In the genomic region with DNA sequence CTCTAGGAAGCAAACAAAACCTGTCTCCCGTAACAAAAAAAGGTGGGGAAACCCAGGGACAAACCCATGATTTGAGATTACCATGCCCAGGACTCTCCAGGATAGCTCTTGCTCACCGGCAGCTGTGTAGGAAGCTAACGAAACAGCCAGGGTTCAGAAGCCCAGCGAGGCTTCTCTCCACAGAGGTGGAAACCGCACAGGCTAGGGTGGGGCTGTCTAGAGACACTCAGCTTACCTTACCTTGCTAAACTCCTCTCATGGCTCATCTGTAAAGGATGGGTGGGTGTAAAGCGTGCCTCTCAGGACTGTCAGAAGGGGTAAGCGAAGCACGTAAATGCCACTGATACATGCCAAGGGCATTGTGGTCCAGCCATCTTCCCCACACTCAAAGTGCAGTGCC, we compare ENCODE assay signal across 14 mouse cellular contexts.
A peak's percentile ranks its signal among the peaks of the same experiment; 100 is the strongest.
DNase-seq lines count a peak whose midpoint lies in the region; ATAC-seq and TF ChIP-seq lines count a peak whose summit lies in the region.
"Had no signal": no experiment of that assay in that cellular context is flagged by ENCODE, and none has a peak within 500 bp of the region (broad histone marks: within the 10 kb centered on the region; RNA-seq: fewer than 3 reads in every experiment).

No protein-coding gene starts in this region.

- H3K27ac ChIP-seq in heart, postnatal 0 days (ENCODE audit: low read depth) = no peak overlapping the region
- no peak overlapping the region for H3K27ac ChIP-seq in thymus, adult 2 months (ENCODE audit: control insufficient read depth, insufficient read depth, low read length)
- H3K27ac ChIP-seq: hindbrain, embryonic 15.5 days; macrophage had no signal

- H3K9me3 ChIP-seq in heart, postnatal 0 days (replicated peaks; ENCODE audit: control insufficient read depth, low read length) = no peaks in the 10 kb centered on the region
- H3K9me3 ChIP-seq: G1E; hindbrain, embryonic 15.5 days; limb, embryonic 12.5 days had no signal

- DNase-seq in heart, postnatal 0 days (ENCODE audit: low spot score) = no peak
- DNase-seq in heart, adult 9 months (ENCODE audit: low spot score in 2 of 2) = no peak
- peak; percentile 30 for DNase-seq in thymus, adult 2 months
- DNase-seq in thymus, postnatal 10 days (ENCODE audit: low spot score in 2 of 2) = no peak
- no peak for DNase-seq in neural tube, embryonic 10.5 days (ENCODE audit: extremely low spot score, low spot score)
- DNase-seq: cerebellum, adult 9-10 months; right cerebral cortex, postnatal 14 days had no signal

- no peak for TF ChIP-seq EP300 in heart, postnatal 0 days (IDR thresholded peaks at IDR 0.05; ENCODE audit: low read depth)

- no peaks in the 10 kb centered on the region for H3K79me2 ChIP-seq in myocyte (ENCODE audit: control insufficient read depth, insufficient read depth)

- no peaks in the 10 kb centered on the region for H3K27me3 ChIP-seq in heart, postnatal 0 days (ENCODE audit: control insufficient read depth, insufficient read depth, low read length)
- no peaks in the 10 kb centered on the region for H3K27me3 ChIP-seq in thymus, adult 2 months (ENCODE audit: control insufficient read depth, insufficient read depth, low read length)
- H3K27me3 ChIP-seq in myocyte (ENCODE audit: control insufficient read depth, insufficient read depth, insufficient read length) = no peaks in the 10 kb centered on the region

- H3K4me1 ChIP-seq in heart, postnatal 0 days (ENCODE audit: control insufficient read depth, insufficient read depth) = peaks cover 16% of the 10 kb centered on the region
- H3K4me1 ChIP-seq in thymus, adult 2 months (replicated peaks; ENCODE audit: control insufficient read depth, insufficient read depth, low read length) = peaks cover 20% of the 10 kb centered on the region

- ATAC-seq in heart, postnatal 0 days (ENCODE audit: insufficient read depth, low read depth) = 0 out of 2 replicates have a peak, but pooled peaks have one; percentile 24
- no peak for ATAC-seq in erythroid progenitor cell, adult 5-6 weeks (replicated peaks; ENCODE audit: low FRiP score, poor library complexity, severe bottlenecking)
- ATAC-seq: forebrain, embryonic 16.5 days had no signal

- 83% methylated on average over 8 of the region's 8 CpGs for WGBS in heart, postnatal 0 days
- 31% methylated on average over 8 of the region's 8 CpGs for WGBS in thymus, adult 2 months

- H3K9ac ChIP-seq in heart, postnatal 0 days (replicated peaks; ENCODE audit: low read depth, low read length) = no peak overlapping the region
- H3K9ac ChIP-seq: hindbrain, embryonic 15.5 days had no signal

- H3ac ChIP-seq in myocyte (ENCODE audit: control insufficient read depth, insufficient read length) = no peak overlapping the region

- H3K4me3 ChIP-seq in heart, postnatal 0 days (ENCODE audit: low read depth, low read length) = no peak overlapping the region
- H3K4me3 ChIP-seq in thymus, adult 2 months (ENCODE audit: control insufficient read depth, insufficient read depth, low read length) = no peak overlapping the region
- no peak overlapping the region for H3K4me3 ChIP-seq in myocyte
- H3K4me3 ChIP-seq: hindbrain, embryonic 15.5 days; limb, embryonic 12.5 days had no signal

- TF ChIP-seq CTCF in heart, postnatal 0 days (IDR thresholded peaks at IDR 0.05; ENCODE audit: low read depth) = no peak
- TF ChIP-seq CTCF in thymus, adult 2 months (IDR thresholded peaks at IDR 0.05; ENCODE audit: borderline replicate concordance, control insufficient read depth, extremely low read depth, insufficient read depth, low read length, poor library complexity) = no peak

- TF ChIP-seq POLR2A in thymus, adult 2 months (IDR thresholded peaks at IDR 0.05; ENCODE audit: control insufficient read depth, extremely low read depth, insufficient read depth, low read length, poor library complexity) = no peak
- no peak for TF ChIP-seq POLR2A in myocyte (IDR thresholded peaks at IDR 0.05; ENCODE audit: insufficient read length, low read depth)

- no peak overlapping the region for H3K4me2 ChIP-seq in heart, postnatal 0 days (ENCODE audit: low read depth, low read length)
- peak overlapping the region; percentile 77 for H3K4me2 ChIP-seq in myocyte (ENCODE audit: low read depth)
- H3K4me2 ChIP-seq: hindbrain, embryonic 15.5 days; limb, embryonic 12.5 days had no signal

- no peaks in the 10 kb centered on the region for H3K36me3 ChIP-seq in heart, postnatal 0 days (replicated peaks; ENCODE audit: control insufficient read depth, insufficient read depth, low read length)
- H3K36me3 ChIP-seq in thymus, adult 2 months (ENCODE audit: control insufficient read depth, insufficient read depth, low read length) = no peaks in the 10 kb centered on the region
- no peaks in the 10 kb centered on the region for H3K36me3 ChIP-seq in myocyte (ENCODE audit: control insufficient read depth, insufficient read depth)
- H3K36me3 ChIP-seq: G1E; hindbrain, embryonic 15.5 days; limb, embryonic 12.5 days had no signal

TF ChIP-seq in myocyte, 11 proteins besides CTCF, POLR2A, EP300 and RAD21:
- no peak for TF ChIP-seq TCF12 (IDR thresholded peaks at IDR 0.05; ENCODE audit: insufficient read depth, poor library complexity, severe bottlenecking)
- no peak for TF ChIP-seq POLR2AphosphoS2 (IDR thresholded peaks at IDR 0.05; ENCODE audit: insufficient read length, low read depth)
- no peak for TF ChIP-seq MYOD1 (IDR thresholded peaks at IDR 0.05; ENCODE audit: control insufficient read depth in 1 of 3, insufficient read length in 2 of 3, low read depth in 2 of 3)
- no peak for TF ChIP-seq MAX (IDR thresholded peaks at IDR 0.05; ENCODE audit: low read depth)
- TF ChIP-seq TCF3 (IDR thresholded peaks at IDR 0.05; ENCODE audit: insufficient read length, low read depth) = no peak
- no peak for TF ChIP-seq E2F4 (IDR thresholded peaks at IDR 0.05; ENCODE audit: insufficient read depth)
- TF ChIP-seq USF1 (IDR thresholded peaks at IDR 0.05; ENCODE audit: low read depth) = no peak
- TF ChIP-seq SRF (IDR thresholded peaks at IDR 0.05; ENCODE audit: control insufficient read depth, insufficient read length, low read depth) = no peak
- no peak for TF ChIP-seq MYOG (IDR thresholded peaks at IDR 0.05; ENCODE audit: control insufficient read depth in 1 of 3, insufficient read depth in 1 of 3, insufficient read length in 2 of 3, low read depth in 2 of 3)
- TF ChIP-seq REST (IDR thresholded peaks at IDR 0.05; ENCODE audit: insufficient read depth, insufficient read length) = no peak
- TF ChIP-seq CEBPB (IDR thresholded peaks at IDR 0.05; ENCODE audit: insufficient read depth, poor library complexity, severe bottlenecking) = no peak
